Mouse (Mus musculus) megakaryocyte, embryonic 14.5 days (primary cell): ENCODE measurements around the gene Arhgap19.

Source experiments
- FLI1 ChIP-seq: IDR thresholded peaks from 2 replicates; pipeline ENCODE4 v1.6.1; 2012; ENCODE audit warnings: low read length, inconsistent platforms, mixed read lengths
- GATA1 ChIP-seq: IDR thresholded peaks from 3 replicates; pipeline ENCODE4 v1.6.1; 2012; ENCODE audit warnings: mixed read lengths, low read length, inconsistent platforms, borderline replicate concordance

DNA sequence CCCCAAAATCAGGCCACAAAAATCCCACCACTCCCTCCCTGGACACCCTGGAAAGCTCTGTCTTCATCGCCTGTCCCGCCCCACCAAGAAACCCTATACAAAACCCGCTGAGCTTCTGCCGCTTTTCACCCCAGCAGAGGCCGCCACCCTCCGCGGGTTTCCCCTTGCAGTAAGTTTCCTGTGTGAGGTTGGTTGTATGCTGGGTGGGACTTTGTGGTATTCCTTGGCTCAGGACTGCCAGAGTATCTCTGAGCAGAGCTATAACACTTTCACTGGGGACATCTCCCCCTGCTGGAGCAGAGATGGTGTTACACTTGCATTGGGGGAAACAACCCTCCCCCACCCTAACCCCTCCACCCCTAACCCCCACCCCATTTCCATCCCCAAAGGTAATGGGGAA, 1.5 kb upstream of the Arhgap19 start:
- TF ChIP-seq FLI1 (no peak), GATA1 (no peak)
